Mouse (Mus musculus) liver, adult 2 months (tissue): ENCODE measurements around the gene Irak3.

ENCODE experiments used
- CTCF ChIP-seq: fragments of 200-500 bp; IDR thresholded peaks from 2 replicates; pipeline ENCODE4 v1.5.1; 2011; ENCODE audit warnings: low read depth, low read length, control low read depth
- POLR2A ChIP-seq: fragments of 200-500 bp; IDR thresholded peaks from 2 replicates; pipeline ENCODE4 v1.6.1; 2011; ENCODE audit warnings: low read length, control low read depth; ENCODE audit not compliant: insufficient read depth; ENCODE audit errors: extremely low read depth

DNA sequence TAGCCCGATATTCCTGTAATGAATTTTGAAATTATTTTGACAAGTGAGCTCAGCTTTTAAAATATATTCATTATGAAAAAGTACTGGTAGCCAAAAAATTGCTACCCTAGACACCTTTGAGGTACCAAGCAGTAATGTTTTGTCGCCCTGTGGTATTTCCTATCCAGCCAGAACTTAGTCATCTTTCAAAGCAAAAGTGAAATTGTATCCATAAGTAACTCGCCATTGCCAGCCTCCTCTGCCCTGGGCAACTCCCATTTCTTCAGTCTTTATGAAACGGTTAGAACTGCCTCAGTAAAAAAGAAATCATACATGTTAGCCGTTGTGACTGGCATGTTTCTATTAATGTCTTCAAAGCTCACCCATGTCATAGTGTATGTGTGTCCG, 7.6 kb upstream of the Irak3 start:
- no peak for TF ChIP-seq CTCF
- TF ChIP-seq POLR2A: no peak
